Mouse (Mus musculus): ENCODE data around the gene Slc34a1.

- TF ChIP-seq POLR2A (IDR thresholded peaks at IDR 0.05; ENCODE audit: borderline replicate concordance, insufficient read depth, low read length) (no peak), CTCF (IDR thresholded peaks at IDR 0.05; ENCODE audit: borderline replicate concordance, insufficient read depth, low read depth, low read length) (no peak)
Observed at GRCm38 (mm10) chr13:55411826-55412225, 13.8 kb downstream of the Slc34a1 start.

All from cerebellum, adult 2 months (tissue).